Mouse (Mus musculus) forebrain, embryonic 14.5 days (tissue): ENCODE measurements around the gene Zfp462. TPM values are rescaled to one million over a fixed set of nuclear protein-coding genes. Genes with fewer than 3 reads are reported as not detected.

Source experiments
- ATAC-seq: fragments of 200-750 bp; cut with Nextera tagmentation; 2 replicates; pipeline ENCODE4 v1.8.0; 2017; ENCODE audit warnings: mild to moderate bottlenecking, moderate library complexity
- DNase-seq: peaks from one replicate; pipeline ENCODE4 v3.0.0-alpha.2; 2015; ENCODE audit warnings: low spot score
- H3K27ac ChIP-seq: fragments of 300-500 bp; sonication (generic); 2 replicates; pipeline ENCODE4 v1.5.1; 2014; ENCODE audit warnings: low read depth, mild to moderate bottlenecking, control low read depth, low read length, moderate library complexity
- H3K27me3 ChIP-seq: fragments of 300-500 bp; sonication (generic); replicated peaks from 2 replicates; pipeline ENCODE4 v1.6.1; 2014; ENCODE audit warnings: low read length, control low read depth, mixed read lengths; ENCODE audit not compliant: control insufficient read depth, insufficient read depth
- H3K36me3 ChIP-seq: fragments of 300-500 bp; sonication (generic); 2 replicates; pipeline ENCODE4 v1.6.1; 2014; ENCODE audit warnings: low read length, control low read depth; ENCODE audit not compliant: control insufficient read depth, insufficient read depth
- H3K4me1 ChIP-seq: fragments of 300-500 bp; sonication (generic); 2 replicates; pipeline ENCODE4 v1.6.1; 2014; ENCODE audit warnings: antibody characterized with exemption, low read length, control low read depth; ENCODE audit not compliant: control insufficient read depth, insufficient read depth
- H3K4me2 ChIP-seq: fragments of 300-500 bp; sonication (generic); 2 replicates; pipeline ENCODE4 v1.6.1; 2014; ENCODE audit warnings: mild to moderate bottlenecking, control low read depth, low read length
- H3K4me3 ChIP-seq: fragments of 300-500 bp; sonication (generic); 2 replicates; pipeline ENCODE4 v1.5.1; 2014; ENCODE audit warnings: low read depth, low read length, control low read depth
- H3K9ac ChIP-seq: fragments of 300-500 bp; sonication (generic); 2 replicates; pipeline ENCODE4 v1.6.1; 2014; ENCODE audit warnings: mild to moderate bottlenecking, low read length, control low read depth, moderate library complexity
- H3K9me3 ChIP-seq: fragments of 300-500 bp; sonication (generic); replicated peaks from 2 replicates; pipeline ENCODE4 v1.6.1; 2016; ENCODE audit warnings: low read length, control low read depth, mixed read lengths; ENCODE audit not compliant: control insufficient read depth
- WGBS: fragments of 180-500 bp; shearing (Covaris S2); extraction: QIAGEN DNeasy Blood & Tissue Kit; methylation state at CpG from one replicate; pipeline ENCODE4 v1.1.7; 2014; 5-methylcytosine and 5-hydroxymethylcytosine counted together
- polyA plus RNA-seq: library from polyadenylated mRNA; unstranded; fragments of >200 nt; fragmentation: Nextera tagmentation; extraction: Ambion mirVana; gene quantifications from 2 replicates; pipeline ENCODE4 v1.2.1, GENCODE M21; 2014

Zfp462 gene
- polyA plus RNA-seq, 1 experiment from 2014 or later = 18.7 TPM

- Histone ChIP-seq H3K9me3 (no peaks in the 10 kb centered on the region), H3K36me3 (peaks cover 16% of the 10 kb centered on the region), H3K27me3 (no peaks in the 10 kb centered on the region), H3K27ac (no peak overlapping the region; the same call in 1 of the 2 replicates), H3K4me1 (no peaks in the 10 kb centered on the region), H3K4me2 (no peak overlapping the region), H3K9ac (no peak overlapping the region), H3K4me3 (no peak overlapping the region)
- WGBS = 91% methylated on average over 3 of the region's 3 CpGs
- peak; percentile 31 for DNase-seq
- no peak; the same call in 1 of the 2 replicates for ATAC-seq
Measured at GRCm38 (mm10) chr4:55088153-55088552, 143.3 kb downstream of the Zfp462 start.

- Histone ChIP-seq H3K9me3 (no peaks in the 10 kb centered on the region), H3K27ac (no peak overlapping the region), H3K4me2 (no peak overlapping the region), H3K36me3 (peaks cover 10% of the 10 kb centered on the region), H3K9ac (no peak overlapping the region), H3K27me3 (no peaks in the 10 kb centered on the region), H3K4me3 (no peak overlapping the region), H3K4me1 (no peaks in the 10 kb centered on the region)
- WGBS = 48% methylated on average over 6 of the region's 6 CpGs
- DNase-seq = peak; percentile 22
- ATAC-seq = no peak
Measured at GRCm38 (mm10) chr4:55088922-55089321, 144.1 kb downstream of the Zfp462 start.

DNA sequence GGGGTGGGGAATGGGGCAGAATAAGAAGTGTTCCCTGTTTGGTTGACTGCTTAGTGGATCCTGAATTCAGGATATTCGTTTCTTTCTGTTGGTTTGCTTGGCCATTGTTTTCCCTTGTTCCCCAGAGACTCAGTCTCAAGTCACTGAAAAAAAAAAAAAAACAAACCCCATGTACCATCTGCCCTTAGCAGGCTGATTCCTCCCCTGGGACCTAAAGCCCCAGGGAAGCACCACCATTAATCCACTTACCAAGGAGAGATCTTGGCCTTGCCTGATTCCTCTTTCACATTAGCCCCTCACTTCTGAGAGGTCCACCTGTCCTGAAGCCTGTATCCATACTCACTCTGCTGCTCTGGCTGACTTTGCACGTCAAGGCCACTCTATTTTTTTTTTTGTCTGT, 152.3 kb downstream of the Zfp462 start:
- Histone ChIP-seq H3K27me3 (no peaks in the 10 kb centered on the region), H3K36me3 (no peaks in the 10 kb centered on the region), H3K9me3 (no peaks in the 10 kb centered on the region), H3K9ac (no peak overlapping the region), H3K4me1 (no peaks in the 10 kb centered on the region), H3K4me3 (no peak overlapping the region), H3K4me2 (no peak overlapping the region), H3K27ac (no peak overlapping the region)
- DNase-seq = no peak
- ATAC-seq = no peak
- WGBS = 51% methylated on average over 2 of the region's 2 CpGs

DNA sequence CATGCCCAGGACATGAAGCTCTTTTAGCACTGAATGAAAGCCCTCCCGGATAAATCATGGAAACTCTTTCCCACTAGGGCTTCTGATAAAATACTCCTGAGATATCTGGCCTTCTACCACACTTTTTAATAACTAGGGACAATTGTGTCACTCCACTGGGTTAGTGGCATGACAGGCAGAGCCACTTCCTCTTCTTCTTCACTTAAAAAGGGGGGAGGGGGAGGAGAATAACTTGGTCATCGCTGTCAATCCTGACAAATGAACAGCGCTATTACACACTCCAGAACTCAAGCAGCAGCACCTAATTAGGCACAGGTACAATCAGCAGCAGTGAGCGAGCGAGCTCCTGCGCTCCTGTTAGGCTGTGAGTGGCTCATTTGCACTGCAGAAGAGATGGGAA, 153.5 kb downstream of the Zfp462 start:
- DNase-seq (no peak), ATAC-seq (no peak)
- Histone ChIP-seq H3K27me3 (no peaks in the 10 kb centered on the region), H3K36me3 (no peaks in the 10 kb centered on the region), H3K9ac (no peak overlapping the region), H3K4me2 (no peak overlapping the region), H3K9me3 (no peaks in the 10 kb centered on the region), H3K27ac (no peak overlapping the region), H3K4me1 (no peaks in the 10 kb centered on the region), H3K4me3 (no peak overlapping the region)
- WGBS = 34% methylated on average over 6 of the region's 6 CpGs

DNA sequence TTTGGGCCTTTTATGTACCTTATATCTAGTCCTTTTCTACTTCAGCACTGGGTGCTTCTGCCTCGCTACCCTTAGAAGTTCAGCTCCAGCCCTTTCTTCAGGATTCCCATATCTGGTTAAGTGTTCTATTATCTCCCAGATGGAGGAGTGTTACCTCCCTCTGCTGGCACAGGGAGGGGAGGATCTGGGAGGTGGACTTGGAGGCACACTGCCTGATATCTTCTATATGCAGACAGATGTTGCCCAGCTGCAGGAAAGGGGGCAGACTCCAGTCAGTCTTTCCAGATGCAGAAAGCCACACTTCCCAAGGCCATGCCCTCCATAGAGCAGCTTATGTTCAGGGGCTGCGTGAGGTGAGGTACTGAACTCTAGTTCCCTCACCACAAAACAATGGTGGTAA, 156.0 kb downstream of the Zfp462 start:
- ATAC-seq = no peak
- DNase-seq = no peak
- WGBS = 81% methylated on average over 2 of the region's 2 CpGs

GRCm38 (mm10) chr4:55101601-55102000, 156.8 kb downstream of the Zfp462 start:
- no peaks in the 10 kb centered on the region for H3K9me3 ChIP-seq
- DNase-seq (no peak), ATAC-seq (no peak)
- no peaks in the 10 kb centered on the region for H3K27me3 ChIP-seq
- H3K36me3 ChIP-seq = no peaks in the 10 kb centered on the region
- no peak overlapping the region for H3K4me2 ChIP-seq
- H3K4me1 ChIP-seq = no peaks in the 10 kb centered on the region
- H3K27ac ChIP-seq = no peak overlapping the region
- H3K9ac ChIP-seq = no peak overlapping the region
- no peak overlapping the region for H3K4me3 ChIP-seq
- 88% methylated on average over 9 of the region's 9 CpGs for WGBS

More for the DNA sequence above, 156.0 kb downstream of the Zfp462 start:
- H3K9ac ChIP-seq = no peak overlapping the region
- no peaks in the 10 kb centered on the region for H3K27me3 ChIP-seq
- no peaks in the 10 kb centered on the region for H3K4me1 ChIP-seq
- H3K9me3 ChIP-seq = no peaks in the 10 kb centered on the region
- H3K27ac ChIP-seq = no peak overlapping the region
- H3K4me2 ChIP-seq = no peak overlapping the region
- H3K36me3 ChIP-seq = no peaks in the 10 kb centered on the region
- H3K4me3 ChIP-seq = no peak overlapping the region

- H3K4me3 ChIP-seq = no peak overlapping the region
- H3K4me2 ChIP-seq = no peak overlapping the region
- H3K27ac ChIP-seq = no peak overlapping the region
- H3K9me3 ChIP-seq = no peaks in the 10 kb centered on the region
- DNase-seq (no peak), ATAC-seq (no peak)
- H3K36me3 ChIP-seq = no peaks in the 10 kb centered on the region
- H3K4me1 ChIP-seq = no peaks in the 10 kb centered on the region
- WGBS = 95% methylated on average over 3 of the region's 3 CpGs
- H3K27me3 ChIP-seq = no peaks in the 10 kb centered on the region
- no peak overlapping the region for H3K9ac ChIP-seq
Measured at GRCm38 (mm10) chr4:55102382-55102781, 157.5 kb downstream of the Zfp462 start.

DNA sequence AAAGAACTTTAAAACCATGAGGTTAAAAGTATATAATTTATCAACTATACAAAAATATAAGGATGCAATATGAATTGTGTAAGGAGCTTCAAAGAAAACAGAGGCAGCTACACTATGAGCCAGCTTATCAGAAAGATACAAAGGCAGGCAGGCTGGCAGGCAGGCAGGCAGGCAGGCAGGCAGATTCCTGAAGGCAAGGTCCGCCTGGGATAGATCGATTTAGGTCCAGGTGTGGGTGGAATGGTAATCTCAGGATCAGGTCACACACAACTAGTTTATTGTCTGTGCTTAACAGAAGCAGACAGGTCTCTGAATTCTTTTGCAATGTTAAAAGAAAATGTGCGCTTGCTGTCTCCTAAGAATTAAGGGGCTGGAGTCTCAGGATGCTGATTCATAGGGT, 158.7 kb downstream of the Zfp462 start:
- DNase-seq (no peak), ATAC-seq (no peak)
- no peak overlapping the region for H3K4me3 ChIP-seq
- no peak overlapping the region for H3K27ac ChIP-seq
- no peaks in the 10 kb centered on the region for H3K4me1 ChIP-seq
- 75% methylated on average over 3 of the region's 3 CpGs for WGBS
- H3K4me2 ChIP-seq = no peak overlapping the region
- no peaks in the 10 kb centered on the region for H3K9me3 ChIP-seq
- H3K36me3 ChIP-seq = no peaks in the 10 kb centered on the region
- H3K9ac ChIP-seq = no peak overlapping the region
- no peaks in the 10 kb centered on the region for H3K27me3 ChIP-seq

DNA sequence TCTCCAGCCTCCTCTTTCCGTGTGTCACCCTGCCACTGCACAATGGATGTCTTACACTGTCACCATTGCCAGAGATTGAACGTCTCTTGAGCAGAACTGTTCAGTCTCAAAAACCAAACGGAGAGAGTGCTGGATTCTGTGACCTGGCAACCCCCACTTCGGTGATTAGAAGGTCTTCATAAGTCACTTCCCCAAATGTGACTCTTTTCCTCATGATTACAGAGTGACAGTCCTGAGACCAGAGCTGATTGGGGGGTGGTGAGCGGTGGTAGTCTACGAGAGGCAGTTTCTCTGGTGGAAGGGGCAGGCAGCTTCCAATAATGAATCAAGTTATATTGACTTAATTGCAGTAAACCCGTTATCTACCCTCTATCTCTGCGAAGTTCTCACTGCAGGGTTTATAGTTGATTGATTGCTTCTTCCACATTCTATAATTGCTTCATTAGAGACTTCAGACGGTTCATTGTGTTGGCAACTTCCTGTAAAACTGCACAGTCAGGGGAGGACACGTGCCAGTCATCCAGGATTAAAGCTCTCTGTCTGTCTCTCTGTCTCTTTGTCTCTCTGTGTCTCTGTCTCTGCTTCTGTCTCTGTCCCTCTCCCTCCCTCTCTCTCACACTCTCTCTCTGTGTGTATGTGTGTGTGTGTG, 173.1 kb downstream of the Zfp462 start:
- Histone ChIP-seq H3K36me3 (no peaks in the 10 kb centered on the region), H3K27ac (no peak overlapping the region), H3K4me3 (no peak overlapping the region), H3K9me3 (no peaks in the 10 kb centered on the region), H3K9ac (no peak overlapping the region), H3K4me2 (no peak overlapping the region), H3K27me3 (no peaks in the 10 kb centered on the region), H3K4me1 (no peaks in the 10 kb centered on the region)
- ATAC-seq (no peak), DNase-seq (peak; percentile 28)
- 34% methylated on average over 10 of the region's 10 CpGs for WGBS
